8 mouse cellular contexts compared by ENCODE assay signal in the genomic region with DNA sequence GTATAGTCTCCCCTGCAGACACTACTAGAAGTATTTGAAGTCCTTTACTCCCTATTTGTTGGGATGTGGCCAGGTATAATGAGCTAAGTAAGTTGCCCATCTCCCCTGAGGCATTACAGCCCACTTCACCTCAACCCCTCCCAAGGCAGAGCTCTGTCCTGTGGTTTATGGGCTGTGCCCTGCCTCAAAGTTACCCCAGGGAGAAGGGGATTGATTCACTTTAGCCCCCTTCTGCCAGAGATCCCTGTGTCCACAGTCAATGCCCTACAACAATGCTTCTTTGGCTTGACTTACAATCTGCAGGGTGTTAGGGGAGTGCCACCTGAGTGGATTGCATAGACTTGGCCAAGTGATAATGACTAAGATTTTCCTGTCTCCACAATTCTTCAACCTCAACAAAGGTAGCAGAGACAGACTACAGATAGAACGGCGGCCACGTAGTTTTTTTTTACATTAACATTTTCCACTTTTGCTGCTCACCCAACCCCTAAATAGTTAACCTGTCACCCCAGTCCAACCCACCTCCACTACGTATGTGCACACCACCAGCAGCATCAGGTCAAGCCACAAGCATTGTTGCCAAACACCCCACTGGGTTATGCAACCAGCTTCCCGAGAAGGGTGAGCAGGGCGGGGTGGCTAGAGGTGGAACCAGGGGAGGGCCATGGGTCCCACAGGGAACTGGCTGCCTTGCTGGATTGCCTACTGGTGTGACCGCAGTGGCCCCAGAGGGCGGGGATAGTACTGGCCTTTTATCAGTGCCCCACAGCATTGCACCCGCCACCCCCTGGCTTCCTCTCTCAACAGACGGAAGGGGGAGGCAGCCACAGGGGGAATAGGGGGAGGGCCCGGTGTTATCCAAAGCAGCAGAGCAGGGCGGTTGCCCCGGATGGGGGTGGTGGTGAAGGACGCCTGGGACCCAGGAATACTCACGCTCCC. TPM values are rescaled to one million over a fixed set of nuclear protein-coding genes. Genes with fewer than 3 reads are reported as not detected.
DNase-seq lines count a peak whose midpoint lies in the region; ATAC-seq and TF ChIP-seq lines count a peak whose summit lies in the region.

Nfe2 (minus strand) TSS at position 614 of the 939 bp plus-strand sequence.

- H3K27ac ChIP-seq in hindbrain, embryonic 11.5 days (ENCODE audit: low read depth, low read length) = no peak within 1 kb of the TSS
- H3K27ac ChIP-seq in limb, embryonic 15.5 days = no peak within 1 kb of the TSS
- no peak within 1 kb of the TSS for H3K27ac ChIP-seq in midbrain, postnatal 0 days (ENCODE audit: low read depth, low read length)

- peak within 1 kb of the TSS; percentile 19; the same call in 1 of the 2 replicates for H3K4me2 ChIP-seq in hindbrain, embryonic 11.5 days (replicated peaks; ENCODE audit: low read depth, low read length)
- peak within 1 kb of the TSS; percentile 32 for H3K4me2 ChIP-seq in limb, embryonic 15.5 days
- H3K4me2 ChIP-seq in midbrain, postnatal 0 days (ENCODE audit: low read depth, low read length, poor library complexity, severe bottlenecking) = peak within 1 kb of the TSS; percentile 7; the same call in 1 of the 2 replicates

- peak within 1 kb of the TSS; percentile 44; the same call in 1 of the 2 replicates for H3K9ac ChIP-seq in hindbrain, embryonic 11.5 days (ENCODE audit: low read depth, low read length)
- no peak within 1 kb of the TSS for H3K9ac ChIP-seq in limb, embryonic 15.5 days
- H3K9ac ChIP-seq in midbrain, postnatal 0 days (replicated peaks; ENCODE audit: low read length, poor library complexity, severe bottlenecking) = no peak within 1 kb of the TSS

- 11% methylated on average over 15 of the region's 15 CpGs for WGBS in hindbrain, embryonic 11.5 days
- WGBS in limb, embryonic 15.5 days = 15% methylated on average over 15 of the region's 15 CpGs
- 15% methylated on average over 15 of the region's 15 CpGs for WGBS in midbrain, postnatal 0 days

- peaks cover 36% of the 10 kb centered on the region for H3K36me3 ChIP-seq in erythroblast, embryonic 14.5 days (ENCODE audit: control insufficient read depth)
- no peaks in the 10 kb centered on the region for H3K36me3 ChIP-seq in hindbrain, embryonic 11.5 days (ENCODE audit: control insufficient read depth, insufficient read depth, low read length)
- no peaks in the 10 kb centered on the region for H3K36me3 ChIP-seq in limb, embryonic 15.5 days
- H3K36me3 ChIP-seq in midbrain, postnatal 0 days (ENCODE audit: insufficient read depth, low read length) = no peaks in the 10 kb centered on the region

- no peaks in the 10 kb centered on the region for H3K27me3 ChIP-seq in erythroblast, embryonic 14.5 days (ENCODE audit: control insufficient read depth)
- H3K27me3 ChIP-seq in hindbrain, embryonic 11.5 days (ENCODE audit: control insufficient read depth, insufficient read depth, low read length) = 0 out of 2 replicates have a peak, but pooled peaks cover 3% of the 10 kb centered on the region
- H3K27me3 ChIP-seq in limb, embryonic 15.5 days = no peaks in the 10 kb centered on the region; the same call in 1 of the 2 replicates
- H3K27me3 ChIP-seq in midbrain, postnatal 0 days (ENCODE audit: insufficient read depth, low read length) = peaks cover 3% of the 10 kb centered on the region

- no peak for TF ChIP-seq CTCF in midbrain, postnatal 0 days (IDR thresholded peaks at IDR 0.05)

- peak; percentile 45; the same call in 1 of the 2 replicates for ATAC-seq in hindbrain, embryonic 11.5 days (ENCODE audit: low FRiP score)
- 0 out of 2 replicates have a peak, but pooled peaks have one; percentile 37 for ATAC-seq in limb, embryonic 15.5 days (ENCODE audit: insufficient number of reproducible peaks, low FRiP score, low TSS enrichment, low read depth)
- ATAC-seq in midbrain, postnatal 0 days (ENCODE audit: low FRiP score) = no peak

- no peaks in the 10 kb centered on the region for H3K9me3 ChIP-seq in erythroblast, embryonic 14.5 days (ENCODE audit: control insufficient read depth, low read length)
- H3K9me3 ChIP-seq in hindbrain, embryonic 11.5 days (ENCODE audit: control insufficient read depth, low read length) = no peaks in the 10 kb centered on the region
- H3K9me3 ChIP-seq in limb, embryonic 15.5 days = no peaks in the 10 kb centered on the region
- H3K9me3 ChIP-seq in midbrain, postnatal 0 days (ENCODE audit: low read length) = no peaks in the 10 kb centered on the region

- H3K4me3 ChIP-seq in erythroblast, embryonic 14.5 days (replicated peaks) = peak within 1 kb of the TSS; percentile 83
- no peak within 1 kb of the TSS for H3K4me3 ChIP-seq in hindbrain, embryonic 11.5 days (ENCODE audit: low read depth, low read length)
- H3K4me3 ChIP-seq in limb, embryonic 15.5 days = peak within 1 kb of the TSS; percentile 0; the same call in 1 of the 2 replicates
- H3K4me3 ChIP-seq in midbrain, postnatal 0 days (ENCODE audit: low read depth, low read length) = no peak within 1 kb of the TSS

- peaks cover 69% of the 10 kb centered on the region for H3K4me1 ChIP-seq in erythroblast, embryonic 14.5 days (ENCODE audit: control insufficient read depth)
- H3K4me1 ChIP-seq in hindbrain, embryonic 11.5 days (replicated peaks; ENCODE audit: control insufficient read depth, insufficient read depth, low read length) = peaks cover 10% of the 10 kb centered on the region; the same call in 1 of the 2 replicates
- H3K4me1 ChIP-seq in limb, embryonic 15.5 days = peaks cover 19% of the 10 kb centered on the region
- H3K4me1 ChIP-seq in midbrain, postnatal 0 days (ENCODE audit: insufficient read depth, low read length) = no peaks in the 10 kb centered on the region

- DNase-seq in 416B (ENCODE audit: low read depth) = peak; percentile 100
- DNase-seq in ZHBTc4 (ENCODE audit: low read depth, low spot score) = peak; percentile 46
- no peak for DNase-seq in hindbrain, embryonic 11.5 days (ENCODE audit: low spot score)
- no peak for DNase-seq in midbrain, postnatal 0 days (ENCODE audit: low spot score)
- peak; percentile 64 to 66 for DNase-seq in thymus, postnatal 10 days (ENCODE audit: low spot score in 2 of 2)
- no peak for DNase-seq in cerebellum, postnatal 14 days

RNA-seq across cellular contexts. Expression of gene Nfe2, which starts in this region (rescaled TPM):
- 46.0 and 48.8 TPM in 2 replicates for polyA plus RNA-seq in erythroblast, embryonic 14.5 days (2012)
- polyA plus RNA-seq in hindbrain, embryonic 11.5 days (2014; fragmentation: Nextera tagmentation; extraction: Ambion mirVana) = 4.7 and 5.0 TPM in 2 replicates
- 1.5 and 2.2 TPM in 2 replicates for polyA plus RNA-seq in limb, embryonic 15.5 days (2015; fragmentation: Nextera tagmentation; extraction: Ambion mirVana)
- 0.99 and 3.2 TPM in 2 replicates for total RNA-seq in midbrain, postnatal 0 days (2014; rRNA removed)
- 0.26 and 0.32 TPM in 2 replicates for polyA plus RNA-seq in midbrain, postnatal 0 days (2015; fragmentation: Nextera tagmentation; extraction: Ambion mirVana)

Comparison
In these comparisons a context has a peak if more than half of its experiments do, and no peak if none do; other contexts are left out.
1. DNase-seq: peak in 416B (single experiment), ZHBTc4 (single experiment) and thymus, postnatal 10 days (2 of 2); none in hindbrain, embryonic 11.5 days (single experiment), midbrain, postnatal 0 days (single experiment) and cerebellum, postnatal 14 days (0 of 2).
2. H3K4me3 ChIP-seq: peak in erythroblast, embryonic 14.5 days (single experiment) and limb, embryonic 15.5 days (single experiment); none in hindbrain, embryonic 11.5 days (single experiment) and midbrain, postnatal 0 days (single experiment).
3. Peak in every context shown above with its lines, with median percentiles within 50 percentile points of each other: H3K4me2 ChIP-seq.